Mouse (Mus musculus): ENCODE data around the gene Loxl1.

- TF ChIP-seq POLR2A (IDR thresholded peaks at IDR 0.05; ENCODE audit: borderline replicate concordance, extremely low read depth, low read depth, low read length): no peak
- peak; percentile 50 for TF ChIP-seq CTCF (IDR thresholded peaks at IDR 0.05; ENCODE audit: insufficient read depth, low read length)
Observed at GRCm38 (mm10) chr9:58280259-58281109, 32.5 kb downstream of the Loxl1 start.

Data from lung, adult 2 months (tissue).